Mouse (Mus musculus) ZHBTc4 (cell line): ENCODE data around the gene Wdr19.
A peak's percentile ranks its signal among the peaks of the same experiment; 100 is the strongest.

ENCODE experiments used
- DNase-seq: peaks from one replicate; pipeline ENCODE4 v3.0.0-alpha.2; 2011; ENCODE audit warnings: low read depth, low spot score

Gene Wdr19

GRCm38 (mm10) chr5:65199346-65200128 is at the start of gene Wdr19:
Gene Wdr19, plus strand, starts transcription at chr5:65199696.
- peak; percentile 99 for DNase-seq

DNA sequence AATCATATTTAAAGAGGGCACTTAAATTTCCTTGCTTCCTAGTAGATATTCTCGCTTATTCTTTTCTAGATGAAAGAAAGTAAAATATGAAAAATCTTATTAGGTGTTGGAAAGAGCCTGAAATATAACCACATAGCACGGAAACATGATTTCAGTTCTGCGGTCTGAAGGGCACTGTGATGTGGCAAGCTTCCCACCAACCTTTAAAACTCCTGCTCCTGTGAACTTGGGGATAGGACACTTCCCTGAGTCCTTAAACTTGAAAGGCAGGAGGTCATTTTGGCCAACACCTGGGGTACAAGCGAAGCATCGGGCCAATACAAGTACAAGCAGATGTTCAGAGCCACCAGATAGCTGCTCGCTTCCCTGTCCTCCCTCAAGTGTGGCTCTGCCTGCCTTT is 49.8 kb upstream of the Wdr19 start:
- no peak for DNase-seq

- DNase-seq = no peak
These were observed 49.0 kb upstream of the Wdr19 start for GRCm38 (mm10) chr5:65150376-65150955.

DNA sequence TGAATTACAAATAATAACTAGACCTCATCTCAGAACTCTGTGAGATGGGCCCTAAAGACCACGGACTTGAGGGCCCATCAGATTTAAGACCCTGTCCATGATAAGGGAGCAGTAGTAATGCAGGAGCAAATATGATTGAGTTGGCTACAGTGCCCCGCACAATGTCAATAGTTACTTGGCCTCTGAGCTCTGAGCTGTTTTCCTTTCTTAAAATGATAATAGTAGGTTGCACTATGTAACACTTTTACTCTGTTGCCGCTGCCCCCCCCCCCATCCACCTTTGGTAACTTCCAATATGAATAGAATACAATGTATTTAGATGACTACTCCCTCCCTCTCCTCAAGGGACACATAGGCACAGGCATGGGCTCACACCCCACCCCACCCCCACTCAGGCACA is 48.2 kb upstream of the Wdr19 start:
- DNase-seq = no peak

GRCm38 (mm10) chr5:65151767-65152166 is 47.7 kb upstream of the Wdr19 start:
- DNase-seq = no peak

DNA sequence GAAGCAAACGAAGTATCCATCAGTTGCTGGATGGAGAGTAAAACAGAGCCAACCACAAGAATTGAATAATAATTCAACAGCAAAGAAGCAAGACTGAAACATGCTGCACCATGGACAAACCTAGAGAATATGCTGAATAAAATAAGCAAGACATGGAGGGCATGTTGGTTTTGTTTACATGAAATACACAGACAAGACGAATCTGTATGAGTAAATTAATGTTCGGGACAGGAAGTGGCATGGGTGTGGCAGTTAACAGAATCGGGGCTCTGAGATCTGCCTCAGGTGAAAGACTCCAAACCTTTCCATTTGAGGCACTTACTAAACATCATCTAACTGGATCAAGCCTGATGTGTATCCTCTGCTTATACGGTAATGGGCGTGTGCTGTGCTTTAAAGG is 45.2 kb upstream of the Wdr19 start:
- no peak for DNase-seq

- DNase-seq = peak; percentile 78
These were observed 42.6 kb upstream of the Wdr19 start for GRCm38 (mm10) chr5:65156853-65157252.

DNA sequence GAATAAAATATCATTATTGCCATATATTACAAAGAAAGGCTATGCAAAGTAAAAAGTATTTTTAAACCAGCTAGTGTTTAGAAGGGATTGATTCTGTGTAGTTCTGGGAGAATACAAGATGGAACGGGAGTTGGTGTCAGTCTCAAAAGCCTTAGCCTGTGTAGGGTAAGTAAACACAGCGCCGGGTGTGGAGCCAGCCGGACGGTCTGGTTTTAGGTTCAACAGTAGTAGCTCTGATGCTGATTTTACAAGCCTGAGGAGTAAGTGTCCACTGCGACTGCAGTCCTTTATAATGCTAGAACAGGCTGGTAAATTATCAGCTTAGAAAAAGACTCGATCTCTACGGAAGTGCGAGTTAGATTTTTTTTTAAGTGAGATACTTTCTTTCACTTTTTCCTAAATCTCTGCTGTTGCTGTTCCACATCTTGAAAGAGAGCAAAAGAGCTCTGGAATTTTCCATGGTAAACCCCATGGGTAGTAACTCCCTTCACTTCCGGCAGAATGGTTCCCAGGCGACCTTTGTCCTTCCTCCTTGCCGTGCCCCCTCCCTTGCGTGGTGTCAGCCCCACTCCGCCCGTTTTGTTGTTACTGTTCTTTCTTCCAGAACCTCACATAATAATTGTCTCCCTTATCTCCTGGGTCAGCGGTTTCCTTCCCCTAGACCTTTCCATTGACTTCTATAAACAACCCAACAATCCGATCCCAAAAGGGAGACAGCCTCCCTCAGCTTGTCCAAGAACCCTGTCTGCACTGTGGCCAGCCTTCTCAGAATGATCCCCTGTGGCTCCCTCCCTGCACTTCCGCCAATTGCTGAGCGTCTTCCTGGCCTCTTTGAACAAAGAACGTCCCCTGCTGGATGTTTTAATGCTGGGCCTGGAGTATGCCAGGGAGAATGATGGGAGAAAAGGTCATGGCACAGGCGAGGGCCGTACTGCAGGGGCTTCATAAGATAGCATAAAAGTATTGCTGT is 41.8 kb upstream of the Wdr19 start:
- peak; percentile 68 for DNase-seq

- no peak for DNase-seq
These were observed 40.7 kb upstream of the Wdr19 start for GRCm38 (mm10) chr5:65158696-65159305.

- no peak for DNase-seq
These were observed 36.5 kb upstream of the Wdr19 start for GRCm38 (mm10) chr5:65163001-65163400.

DNA sequence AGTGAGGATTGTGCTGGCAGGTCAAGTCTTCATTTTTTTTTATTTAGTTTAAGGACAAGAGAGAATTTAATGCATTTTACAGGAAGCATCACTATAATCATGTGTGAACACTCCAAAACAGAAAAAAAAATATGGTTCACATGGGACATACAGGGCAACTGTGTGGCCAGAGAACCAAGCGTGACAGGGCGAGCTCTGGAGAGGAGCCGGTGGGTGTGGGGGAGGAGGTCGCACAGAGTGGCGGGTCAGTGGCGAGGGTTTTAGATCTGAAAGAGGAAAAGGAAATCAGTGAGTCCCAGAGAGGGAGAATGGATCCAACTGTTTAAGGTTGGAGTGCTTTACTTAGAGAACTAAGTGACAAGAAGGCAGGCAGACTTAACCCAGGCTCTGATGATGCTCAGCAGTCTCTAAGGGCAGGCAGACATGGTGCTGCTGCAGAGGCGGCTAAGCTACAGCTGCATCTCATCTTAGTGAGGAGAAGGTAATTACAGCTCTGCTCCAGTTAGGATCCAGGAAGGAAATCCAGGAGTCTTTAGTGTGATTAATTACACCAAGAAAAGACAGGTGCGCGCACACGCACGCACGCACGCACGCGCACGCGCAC is 35.9 kb upstream of the Wdr19 start:
- DNase-seq = no peak

DNA sequence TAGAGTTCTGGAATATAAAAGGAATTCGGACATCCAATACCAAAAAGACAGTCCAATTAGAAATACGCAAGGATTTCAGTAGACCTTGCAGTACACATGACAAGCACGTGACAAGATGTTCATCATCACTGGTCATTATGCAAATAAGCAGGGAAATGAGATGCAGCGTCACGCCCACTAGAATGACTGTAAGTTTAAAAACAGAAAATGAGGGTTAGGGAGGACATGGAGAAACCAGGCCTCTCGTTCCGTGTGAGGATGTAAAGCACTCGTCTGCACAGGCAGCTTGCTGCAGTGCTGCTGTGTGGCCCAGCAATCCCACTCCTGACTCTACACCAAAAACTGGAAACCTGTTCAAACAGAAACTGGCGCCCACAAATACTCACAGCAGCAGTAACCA is 29.3 kb upstream of the Wdr19 start:
- no peak for DNase-seq

DNA sequence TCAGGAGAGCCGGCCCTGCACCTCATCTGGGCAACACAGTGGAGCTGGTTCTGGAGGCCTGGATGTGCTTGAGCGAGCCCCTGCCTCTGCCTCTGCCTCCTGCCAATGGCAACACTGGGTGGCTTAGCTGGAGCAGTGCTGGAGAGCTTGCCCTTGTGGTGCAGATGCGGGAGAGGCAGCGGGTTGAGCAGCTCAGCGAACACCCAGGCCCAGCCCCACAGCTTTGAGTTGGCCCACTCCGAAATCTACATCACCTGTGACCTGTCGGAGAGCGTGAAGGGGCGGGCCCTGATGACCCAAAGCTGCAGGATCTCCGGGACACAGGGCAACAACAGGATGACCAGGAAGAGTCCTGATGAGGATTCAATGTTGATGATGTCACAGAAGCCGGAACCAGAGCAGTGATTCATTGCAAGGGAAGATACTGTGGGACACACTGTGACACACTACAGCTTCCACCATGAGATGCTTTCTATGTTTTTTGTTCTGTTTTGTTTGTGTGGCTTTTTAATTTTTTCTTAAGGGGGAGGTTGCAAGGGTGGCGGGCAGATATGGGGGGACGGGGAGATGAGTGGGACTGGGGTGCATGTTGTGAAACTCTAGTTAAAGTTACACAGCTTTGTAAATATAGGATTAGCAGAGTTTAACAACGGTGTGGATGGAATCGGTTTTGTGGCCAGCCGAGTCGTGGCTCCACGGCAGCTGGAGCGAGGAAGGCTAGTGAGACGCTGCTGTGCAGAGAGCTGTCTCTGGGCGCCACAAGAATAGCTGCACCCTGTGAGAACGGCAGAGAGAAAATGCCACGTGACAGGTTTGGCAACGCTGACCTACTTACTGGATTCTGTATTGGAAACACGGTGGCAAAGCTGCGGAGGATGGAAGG is 24.2 kb upstream of the Wdr19 start:
- peak; percentile 63 for DNase-seq

DNA sequence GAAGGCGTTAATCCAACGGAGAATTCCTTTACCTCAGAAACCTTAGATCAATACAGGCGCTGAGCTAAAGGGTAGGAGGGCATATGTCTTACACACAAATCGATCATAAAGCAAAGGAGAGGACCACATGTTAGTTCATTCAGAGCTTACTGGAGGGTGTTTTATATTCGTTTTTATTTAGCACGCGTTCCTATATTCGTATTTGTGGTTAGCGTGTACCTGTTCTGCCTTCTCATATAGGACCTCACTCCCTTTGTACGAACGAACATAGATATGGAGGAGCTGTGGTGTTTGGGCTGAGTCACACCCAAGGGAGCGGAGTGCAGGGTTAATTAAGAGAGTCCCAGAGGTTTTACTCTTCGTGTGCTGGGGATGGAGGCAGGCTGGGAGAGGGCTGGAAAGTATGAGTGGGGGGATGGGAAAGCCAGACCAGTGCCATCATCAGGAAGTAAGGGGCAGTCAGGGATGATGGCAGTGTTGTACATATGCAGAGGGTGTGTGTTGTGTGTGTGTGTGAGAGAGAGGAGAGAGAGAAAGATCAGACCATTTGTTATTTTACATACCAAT is 23.5 kb upstream of the Wdr19 start:
- DNase-seq = no peak

GRCm38 (mm10) chr5:65177026-65177514 is 22.4 kb upstream of the Wdr19 start:
- no peak for DNase-seq

GRCm38 (mm10) chr5:65178477-65178876 is 21.0 kb upstream of the Wdr19 start:
- no peak for DNase-seq

DNA sequence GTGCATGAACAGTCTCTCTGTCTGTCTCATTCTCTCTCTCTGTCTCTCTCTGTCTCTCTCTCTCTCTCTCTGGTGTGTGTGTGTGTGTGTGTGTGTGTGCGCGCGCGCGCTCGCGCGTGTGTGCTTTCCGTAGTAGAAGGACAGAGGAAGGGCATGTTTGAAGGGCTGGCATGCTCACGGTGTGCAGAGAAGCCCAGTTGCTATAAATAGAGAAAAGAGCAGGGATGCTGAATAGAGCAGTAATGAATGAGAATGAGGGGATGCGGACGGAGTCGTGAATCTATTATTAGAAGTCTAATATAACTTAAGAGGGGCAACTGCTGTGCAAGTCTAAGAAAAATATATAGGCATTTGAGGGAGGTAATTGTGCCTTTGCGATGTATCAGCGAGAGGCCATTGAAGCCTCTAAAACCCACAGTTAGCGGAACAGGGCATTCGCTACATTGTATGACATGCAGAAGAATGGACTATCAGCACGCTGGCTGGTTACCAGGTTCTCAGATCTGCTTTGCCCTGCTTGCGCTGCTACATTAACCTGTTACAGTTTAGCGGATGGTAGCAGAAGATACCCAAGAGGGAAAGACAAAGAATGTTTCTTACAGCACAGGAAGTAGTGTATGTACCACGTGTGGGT is 18.2 kb upstream of the Wdr19 start:
- no peak for DNase-seq

DNA sequence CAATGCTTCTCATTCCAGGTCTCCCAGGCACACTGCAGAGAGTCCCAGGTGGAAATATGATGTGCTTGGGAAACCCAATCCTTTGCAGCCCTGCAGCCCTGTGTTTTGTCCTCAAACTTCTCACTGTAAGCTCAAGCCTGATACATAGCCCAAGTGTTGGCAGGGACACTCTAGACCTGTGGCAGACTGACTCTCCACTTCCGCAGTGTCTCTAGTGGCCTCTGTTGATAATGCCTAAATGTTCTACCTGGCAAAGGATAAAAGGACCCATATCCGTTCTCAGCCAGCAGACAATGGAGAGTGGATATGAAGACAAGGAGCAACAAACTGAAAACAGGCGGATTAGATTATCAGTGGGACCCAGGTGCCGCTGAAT is 17.7 kb upstream of the Wdr19 start:
- DNase-seq = no peak

GRCm38 (mm10) chr5:65182268-65182667 is 17.2 kb upstream of the Wdr19 start:
- no peak for DNase-seq
